Mouse (Mus musculus): ENCODE data around the gene Cyp3a16.
"Not testable (repeated sequence)": the region's sequence is repeated elsewhere in the genome, so short reads cannot be mapped to it uniquely, and the experiment has no call there.

Cyp3a16 gene

GRCm38 (mm10) chr5:145469623-145470022 is at the start of gene Cyp3a16:
TSS of gene Cyp3a16 (minus strand) at chr5:145469723.
- DNase-seq (ENCODE audit: low spot score): not testable (repeated sequence)

DNA sequence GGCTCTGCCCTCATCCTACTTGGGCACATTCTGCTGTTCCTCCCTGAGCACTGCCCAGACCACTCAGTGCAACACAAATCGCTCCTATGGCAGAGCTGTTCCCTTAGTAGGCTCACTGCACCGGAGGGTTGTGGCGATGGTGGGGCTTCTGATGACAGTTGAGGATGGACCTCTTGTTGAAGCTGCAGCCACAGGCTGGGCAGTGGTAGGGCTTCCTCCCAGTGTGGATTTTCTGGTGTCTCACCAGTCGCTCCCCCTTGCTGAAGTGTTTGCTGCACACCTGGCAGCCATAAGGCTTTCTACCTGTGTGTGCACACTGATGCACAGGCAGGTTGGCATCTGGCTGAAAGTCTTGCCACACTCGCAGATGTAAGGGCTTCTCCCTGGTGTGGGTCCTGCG is 20.8 kb upstream of the Cyp3a16 start:
- DNase-seq (ENCODE audit: low spot score): no peak

DNA sequence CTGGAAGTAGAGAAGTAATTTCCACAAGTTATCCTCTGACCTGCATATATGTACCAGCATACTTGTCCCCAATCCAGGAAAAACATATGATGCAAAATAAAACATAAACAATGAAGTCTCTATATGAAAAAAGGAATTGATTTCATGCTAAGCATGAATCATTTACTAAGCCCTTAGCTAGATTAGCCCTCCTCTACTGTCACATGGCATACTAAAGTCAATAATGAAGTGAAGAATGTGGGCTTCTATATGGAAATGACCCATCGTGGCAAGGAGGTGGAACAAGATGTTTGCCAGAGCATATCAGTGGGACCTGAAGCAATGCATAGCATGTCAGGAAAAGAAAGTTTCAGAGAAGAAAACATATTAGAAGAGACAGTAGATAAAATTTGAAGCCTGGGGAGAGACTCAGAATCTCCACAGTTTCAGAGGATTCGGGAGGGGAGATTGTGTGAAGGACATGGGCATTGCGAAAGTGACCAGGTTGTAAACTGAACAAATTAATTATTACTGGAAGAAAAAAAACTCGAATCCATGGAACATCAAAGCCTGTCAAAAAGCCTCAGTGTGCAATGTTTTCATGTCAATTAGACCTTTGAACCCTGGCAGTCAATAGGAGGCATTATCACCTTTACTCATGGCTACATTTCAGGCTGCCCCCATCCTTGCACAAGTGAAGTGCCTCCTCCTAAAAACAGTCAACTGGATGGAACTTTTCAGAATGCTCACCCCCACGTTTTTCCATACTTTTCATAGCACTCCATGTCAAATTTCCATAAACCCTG is 5.0 kb downstream of the Cyp3a16 start:
- DNase-seq (ENCODE audit: low spot score): no peak

GRCm38 (mm10) chr5:145462321-145462720 is 7.2 kb downstream of the Cyp3a16 start:
- no peak for DNase-seq (ENCODE audit: low spot score)

- DNase-seq (ENCODE audit: low spot score): no peak
Observed at GRCm38 (mm10) chr5:145454389-145454788, 15.1 kb downstream of the Cyp3a16 start.

DNA sequence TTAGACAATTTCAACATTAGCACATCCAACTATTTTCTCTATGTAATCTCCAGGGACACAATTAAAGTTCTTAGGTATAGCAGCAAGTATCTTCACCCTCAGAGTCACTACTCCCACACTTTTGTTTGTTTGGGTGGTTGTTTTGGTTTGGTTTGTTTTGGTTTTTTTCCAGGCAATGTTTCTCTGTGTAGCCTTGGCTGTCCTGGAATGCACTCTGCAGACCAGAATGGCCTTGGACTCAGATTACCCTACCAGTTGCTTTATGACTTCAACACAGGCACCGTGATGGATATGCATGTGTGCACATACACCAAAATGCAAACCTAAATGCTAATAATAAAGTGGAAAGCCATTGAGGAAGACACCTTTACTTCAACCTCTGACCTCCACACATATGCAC is 35.8 kb downstream of the Cyp3a16 start:
- no peak for DNase-seq (ENCODE audit: low spot score)

DNA sequence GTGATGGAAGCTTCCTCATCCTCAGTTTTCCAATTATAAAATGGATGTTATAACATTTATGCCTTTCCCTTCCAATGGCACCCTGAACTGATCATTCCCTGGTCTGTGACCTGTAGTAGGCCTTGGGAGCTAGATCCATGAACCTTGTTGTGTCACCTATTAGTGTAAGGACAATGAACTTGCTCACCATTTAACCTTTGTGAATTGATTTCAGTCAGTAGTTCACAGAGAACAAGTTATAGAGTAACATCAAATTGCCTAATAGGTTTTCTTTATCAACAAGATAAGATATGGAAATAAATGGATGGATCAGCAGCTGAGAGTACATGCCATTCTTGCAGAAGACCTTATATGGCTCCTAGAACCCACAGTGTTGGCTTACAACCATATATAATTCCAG is 38.5 kb downstream of the Cyp3a16 start:
- no peak for DNase-seq (ENCODE audit: low spot score)

GRCm38 (mm10) chr5:145422287-145422686 is 47.2 kb downstream of the Cyp3a16 start:
- DNase-seq (ENCODE audit: low spot score): no peak

DNA sequence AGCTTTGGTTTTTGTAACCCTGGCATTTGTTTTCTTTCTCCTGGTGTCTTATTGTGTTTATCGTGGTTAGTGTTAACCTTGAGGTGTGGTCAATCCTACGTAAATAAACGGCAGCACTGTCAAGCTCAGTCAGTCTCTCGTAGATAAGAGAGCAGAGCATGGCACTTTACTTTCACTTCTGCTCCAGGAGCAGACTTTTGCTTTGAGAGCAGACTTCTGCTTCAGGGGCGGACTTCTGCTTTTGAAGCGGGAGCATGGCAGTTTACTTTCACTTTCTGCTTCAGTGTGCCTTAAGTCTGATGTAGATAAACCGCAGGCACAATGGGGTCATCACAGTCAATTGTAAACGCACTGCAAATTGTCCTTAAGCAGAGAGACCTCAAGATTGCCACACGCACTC is 54.1 kb downstream of the Cyp3a16 start:
- not testable (repeated sequence) for DNase-seq (ENCODE audit: low spot score)

All from ovary, adult 18-20 months (tissue).